Mouse (Mus musculus) cerebellum, postnatal 4 days (tissue): ENCODE results near the gene Vwa2.

Experiments used
- DNase-seq, 2 experiments: peaks; one replicate each; pipeline ENCODE4 v3.0.0; 2022; ENCODE audit warnings: low spot score in 2 of 2, mixed read lengths in 1 of 2

Gene Vwa2

GRCm38 (mm10) chr19:56908472-56909270 is 34.6 kb downstream of the Vwa2 start:
- peak in 1 of 2 experiments; percentile 39 for DNase-seq

- DNase-seq, result no peak
Measured at GRCm38 (mm10) chr19:56910561-56910960, 36.5 kb downstream of the Vwa2 start.

GRCm38 (mm10) chr19:56913761-56914160 is 39.7 kb downstream of the Vwa2 start:
- no peak for DNase-seq

GRCm38 (mm10) chr19:56914658-56915057 is 40.6 kb downstream of the Vwa2 start:
- DNase-seq, result no peak

- no peak for DNase-seq
Measured at GRCm38 (mm10) chr19:56915084-56915483, 41.0 kb downstream of the Vwa2 start.

- peak; percentile 87 to 88 for DNase-seq
Measured at GRCm38 (mm10) chr19:56919628-56920027, 45.6 kb downstream of the Vwa2 start.

GRCm38 (mm10) chr19:56920232-56920631 is 46.2 kb downstream of the Vwa2 start:
- DNase-seq, result no peak

GRCm38 (mm10) chr19:56921744-56922143 is 47.7 kb downstream of the Vwa2 start:
- DNase-seq, result no peak

- DNase-seq, result no peak
Measured at GRCm38 (mm10) chr19:56929392-56929791, 55.3 kb downstream of the Vwa2 start.

GRCm38 (mm10) chr19:56930029-56930428 is 56.0 kb downstream of the Vwa2 start:
- DNase-seq, result no peak

GRCm38 (mm10) chr19:56933800-56934199 is 59.8 kb downstream of the Vwa2 start:
- no peak for DNase-seq

GRCm38 (mm10) chr19:56935111-56935510 is 61.1 kb downstream of the Vwa2 start:
- DNase-seq, result no peak

- no peak for DNase-seq
Measured at GRCm38 (mm10) chr19:56935777-56936176, 61.7 kb downstream of the Vwa2 start.

- DNase-seq, result no peak
Measured at GRCm38 (mm10) chr19:56936253-56936652, 62.2 kb downstream of the Vwa2 start.

- no peak for DNase-seq
Measured at GRCm38 (mm10) chr19:56937911-56938310, 63.9 kb downstream of the Vwa2 start.

GRCm38 (mm10) chr19:56939826-56940225 is 65.8 kb downstream of the Vwa2 start:
- no peak for DNase-seq

- peak in 1 of 2 experiments; percentile 22 for DNase-seq
Measured at GRCm38 (mm10) chr19:56940507-56940906, 66.5 kb downstream of the Vwa2 start.

- DNase-seq, result no peak
Measured at GRCm38 (mm10) chr19:56942216-56942615, 68.2 kb downstream of the Vwa2 start.

GRCm38 (mm10) chr19:56944211-56944610 is 70.2 kb downstream of the Vwa2 start:
- DNase-seq, result no peak

GRCm38 (mm10) chr19:56944826-56945225 is 70.8 kb downstream of the Vwa2 start:
- DNase-seq, result no peak

- no peak for DNase-seq
Measured at GRCm38 (mm10) chr19:56945621-56946020, 71.6 kb downstream of the Vwa2 start.

GRCm38 (mm10) chr19:56946277-56946676 is 72.2 kb downstream of the Vwa2 start:
- no peak for DNase-seq

- DNase-seq, result no peak
Measured at GRCm38 (mm10) chr19:56946727-56947126, 72.7 kb downstream of the Vwa2 start.
